Mouse (Mus musculus): ENCODE data around the gene Olfr43.

GRCm38 (mm10) chr11:74183745-74184144 lies 27.4 kb downstream of the Olfr43 start:
- TF ChIP-seq CTCF (IDR thresholded peaks at IDR 0.05; ENCODE audit: control insufficient read depth, insufficient read depth, low read length) = no peak
- no peak for TF ChIP-seq POLR2A (IDR thresholded peaks at IDR 0.05; ENCODE audit: borderline replicate concordance, control insufficient read depth, low read depth, low read length)
